Mouse (Mus musculus): ENCODE results near the gene Usp6nl. TPM values are rescaled to one million over a fixed set of nuclear protein-coding genes. Genes with fewer than 3 reads are reported as not detected.
A peak's percentile ranks its signal among the peaks of the same experiment; 100 is the strongest.

Usp6nl gene
- polyA plus RNA-seq, 1 experiment from 2014 or later: 5.0 TPM

GRCm38 (mm10) chr2:6331324-6332137 is 9.1 kb downstream of the Usp6nl start:
- no peak for DNase-seq (ENCODE audit: low spot score)

- no peak for DNase-seq (ENCODE audit: low spot score)
Observed at GRCm38 (mm10) chr2:6333570-6333969, 11.1 kb downstream of the Usp6nl start.

GRCm38 (mm10) chr2:6334011-6334410 is 11.5 kb downstream of the Usp6nl start:
- DNase-seq (ENCODE audit: low spot score): no peak

- DNase-seq (ENCODE audit: low spot score): no peak
Observed at GRCm38 (mm10) chr2:6335032-6335735, 12.7 kb downstream of the Usp6nl start.

- DNase-seq (ENCODE audit: low spot score): no peak
Observed at GRCm38 (mm10) chr2:6336013-6336412, 13.5 kb downstream of the Usp6nl start.

GRCm38 (mm10) chr2:6336649-6337048 is 14.2 kb downstream of the Usp6nl start:
- DNase-seq (ENCODE audit: low spot score): no peak

- DNase-seq (ENCODE audit: low spot score): no peak
Observed at GRCm38 (mm10) chr2:6337436-6337835, 15.0 kb downstream of the Usp6nl start.

- peak; percentile 60 for DNase-seq (ENCODE audit: low spot score)
Observed at GRCm38 (mm10) chr2:6338031-6338629, 15.7 kb downstream of the Usp6nl start.

GRCm38 (mm10) chr2:6340439-6340838 is 18.0 kb downstream of the Usp6nl start:
- no peak for DNase-seq (ENCODE audit: low spot score)

GRCm38 (mm10) chr2:6341496-6341895 is 19.0 kb downstream of the Usp6nl start:
- no peak for DNase-seq (ENCODE audit: low spot score)

- DNase-seq (ENCODE audit: low spot score): no peak
Observed at GRCm38 (mm10) chr2:6349256-6350092, 27.0 kb downstream of the Usp6nl start.

- no peak for DNase-seq (ENCODE audit: low spot score)
Observed at GRCm38 (mm10) chr2:6350164-6350563, 27.7 kb downstream of the Usp6nl start.

- no peak for DNase-seq (ENCODE audit: low spot score)
Observed at GRCm38 (mm10) chr2:6350931-6351695, 28.6 kb downstream of the Usp6nl start.

- DNase-seq (ENCODE audit: low spot score): no peak
Observed at GRCm38 (mm10) chr2:6352541-6352971, 30.1 kb downstream of the Usp6nl start.

- no peak for DNase-seq (ENCODE audit: low spot score)
Observed at GRCm38 (mm10) chr2:6353060-6353459, 30.6 kb downstream of the Usp6nl start.

GRCm38 (mm10) chr2:6357306-6357705 is 34.8 kb downstream of the Usp6nl start:
- DNase-seq (ENCODE audit: low spot score): no peak

- DNase-seq (ENCODE audit: low spot score): no peak
Observed at GRCm38 (mm10) chr2:6359645-6360044, 37.2 kb downstream of the Usp6nl start.

- DNase-seq (ENCODE audit: low spot score): peak; percentile 30
Observed at GRCm38 (mm10) chr2:6363126-6363525, 40.7 kb downstream of the Usp6nl start.

- DNase-seq (ENCODE audit: low spot score): no peak
Observed at GRCm38 (mm10) chr2:6363922-6364321, 41.5 kb downstream of the Usp6nl start.

- peak; percentile 23 for DNase-seq (ENCODE audit: low spot score)
Observed at GRCm38 (mm10) chr2:6366521-6366928, 44.1 kb downstream of the Usp6nl start.

All from thymus, postnatal 0 days (tissue).